Mouse (Mus musculus) limb, embryonic 11.5 days (tissue): ENCODE measurements around the gene Shank3. TPM values are rescaled to one million over a fixed set of nuclear protein-coding genes. Genes with fewer than 3 reads are reported as not detected.

ENCODE experiments used
- ATAC-seq: fragments of 200-750 bp; cut with Nextera tagmentation; 2 replicates; pipeline ENCODE4 v1.8.0; 2017; ENCODE audit warnings: low read depth; ENCODE audit not compliant: insufficient number of reproducible peaks, low FRiP score, low TSS enrichment
- DNase-seq: peaks from one replicate; pipeline ENCODE4 v3.0.0-alpha.2; 2015; ENCODE audit warnings: low spot score
- H3K27ac ChIP-seq: fragments of 300-500 bp; sonication (generic); replicated peaks from 2 replicates; pipeline ENCODE4 v1.5.1; 2014; ENCODE audit warnings: low read depth, mild to moderate bottlenecking, low read length
- H3K27me3 ChIP-seq: fragments of 300-500 bp; sonication (generic); 2 replicates; pipeline ENCODE4 v1.6.1; 2014; ENCODE audit warnings: mild to moderate bottlenecking, low read length, mixed read lengths; ENCODE audit not compliant: control insufficient read depth, insufficient read depth
- H3K36me3 ChIP-seq: fragments of 300-500 bp; sonication (generic); 2 replicates; pipeline ENCODE4 v1.6.1; 2014; ENCODE audit warnings: mild to moderate bottlenecking, low read length, moderate library complexity, mixed read lengths; ENCODE audit not compliant: control insufficient read depth, insufficient read depth
- H3K4me1 ChIP-seq: fragments of 300-500 bp; sonication (generic); 2 replicates; pipeline ENCODE4 v1.6.1; 2014; ENCODE audit warnings: low read length, mixed read lengths; ENCODE audit not compliant: control insufficient read depth, insufficient read depth
- H3K4me2 ChIP-seq: fragments of 300-500 bp; sonication (generic); 2 replicates; pipeline ENCODE4 v1.6.1; 2014; ENCODE audit warnings: low read depth, mild to moderate bottlenecking, moderate library complexity; ENCODE audit not compliant: severe bottlenecking
- H3K4me3 ChIP-seq: fragments of 300-500 bp; sonication (generic); 2 replicates; pipeline ENCODE4 v1.5.1; 2014; ENCODE audit warnings: low read depth, low read length
- H3K9ac ChIP-seq: fragments of 300-500 bp; sonication (generic); 2 replicates; pipeline ENCODE4 v1.6.1; 2014; ENCODE audit warnings: mild to moderate bottlenecking, low read length
- H3K9me3 ChIP-seq: fragments of 300-500 bp; sonication (generic); 2 replicates; pipeline ENCODE4 v1.6.1; 2016; ENCODE audit warnings: low read length; ENCODE audit not compliant: control insufficient read depth
- WGBS: fragments of 180-500 bp; shearing (Covaris S2); extraction: QIAGEN DNeasy Blood & Tissue Kit; methylation state at CpG from one replicate; pipeline ENCODE4 v1.1.7; 2014; 5-methylcytosine and 5-hydroxymethylcytosine counted together
- polyA plus RNA-seq: library from polyadenylated mRNA; unstranded; fragments of >200 nt; fragmentation: Nextera tagmentation; extraction: Ambion mirVana; gene quantifications from 2 replicates; pipeline ENCODE4 v1.2.1, GENCODE M21; 2014

Shank3 gene
- polyA plus RNA-seq, 1 experiment from 2014 or later: 1.9 TPM

GRCm38 (mm10) chr15:89461321-89461720 is 38.1 kb upstream of the Shank3 start:
- DNase-seq (no peak), ATAC-seq (no peak)
- no peaks in the 10 kb centered on the region for H3K9me3 ChIP-seq
- H3K4me3 ChIP-seq: no peak overlapping the region
- 85% methylated on average over 15 of the region's 15 CpGs for WGBS
- no peaks in the 10 kb centered on the region for H3K4me1 ChIP-seq
- H3K27me3 ChIP-seq: no peaks in the 10 kb centered on the region
- no peak overlapping the region for H3K27ac ChIP-seq
- H3K36me3 ChIP-seq: no peaks in the 10 kb centered on the region
- H3K4me2 ChIP-seq: no peak overlapping the region
- H3K9ac ChIP-seq: no peak overlapping the region

GRCm38 (mm10) chr15:89462176-89462575 is 37.2 kb upstream of the Shank3 start:
- no peak overlapping the region for H3K4me3 ChIP-seq
- H3K4me2 ChIP-seq: no peak overlapping the region
- DNase-seq (no peak), ATAC-seq (no peak)
- no peaks in the 10 kb centered on the region for H3K27me3 ChIP-seq
- H3K4me1 ChIP-seq: no peaks in the 10 kb centered on the region
- H3K36me3 ChIP-seq: no peaks in the 10 kb centered on the region
- H3K9ac ChIP-seq: no peak overlapping the region
- no peaks in the 10 kb centered on the region for H3K9me3 ChIP-seq
- WGBS: 75% methylated on average over 7 of the region's 7 CpGs
- no peak overlapping the region for H3K27ac ChIP-seq

DNA sequence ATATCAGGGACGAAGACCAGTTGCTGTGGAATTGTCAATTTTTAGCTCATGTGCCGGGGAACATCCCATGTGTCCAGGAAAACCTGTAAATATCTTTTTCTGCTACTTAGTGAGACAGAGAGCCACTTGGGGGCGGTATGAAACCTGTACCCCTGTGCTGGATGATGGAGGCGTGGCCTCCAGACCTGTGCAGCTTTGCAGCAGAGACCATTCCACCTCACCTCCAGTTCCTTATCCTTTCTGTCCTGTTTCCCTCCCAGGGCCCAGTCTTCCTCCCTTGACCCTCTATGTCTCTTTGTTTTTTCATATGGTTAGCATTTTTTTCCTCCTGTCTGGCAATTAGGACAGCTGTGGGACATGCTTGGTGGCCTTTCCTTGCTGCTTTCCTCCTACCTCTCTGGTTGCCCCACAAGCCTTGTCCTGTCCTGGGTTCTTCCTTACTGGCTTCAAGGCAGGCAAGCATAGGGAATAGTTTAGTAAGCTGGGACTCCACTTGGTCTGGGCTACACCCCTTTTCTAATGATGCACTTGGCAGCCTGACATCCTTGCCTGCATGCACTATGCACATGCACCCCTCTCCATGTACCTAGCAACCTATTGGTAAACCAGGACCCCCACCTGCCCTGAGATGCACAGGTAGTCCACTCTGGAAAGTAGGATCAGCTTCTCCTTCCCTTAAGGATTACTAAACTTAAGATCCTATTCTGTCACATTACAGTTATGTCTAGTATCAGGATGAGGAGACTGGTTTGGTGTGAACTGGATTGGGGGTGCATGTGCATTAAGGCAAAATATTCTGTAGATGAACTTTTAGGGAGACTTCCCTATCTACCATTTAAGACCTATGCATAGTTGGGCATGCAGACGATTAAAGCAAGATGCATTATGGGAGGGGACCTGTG is 35.8 kb upstream of the Shank3 start:
- Histone ChIP-seq H3K9ac (no peak overlapping the region), H3K36me3 (no peaks in the 10 kb centered on the region), H3K4me2 (no peak overlapping the region), H3K4me3 (no peak overlapping the region), H3K4me1 (no peaks in the 10 kb centered on the region), H3K27me3 (no peaks in the 10 kb centered on the region), H3K9me3 (no peaks in the 10 kb centered on the region), H3K27ac (no peak overlapping the region)
- WGBS: 57% methylated on average over 5 of the region's 5 CpGs
- DNase-seq (no peak), ATAC-seq (no peak)

- Histone ChIP-seq H3K27me3 (no peaks in the 10 kb centered on the region), H3K9me3 (no peaks in the 10 kb centered on the region)
- ATAC-seq: no peak
Observed at GRCm38 (mm10) chr15:89465052-89465451, 34.4 kb upstream of the Shank3 start.

DNA sequence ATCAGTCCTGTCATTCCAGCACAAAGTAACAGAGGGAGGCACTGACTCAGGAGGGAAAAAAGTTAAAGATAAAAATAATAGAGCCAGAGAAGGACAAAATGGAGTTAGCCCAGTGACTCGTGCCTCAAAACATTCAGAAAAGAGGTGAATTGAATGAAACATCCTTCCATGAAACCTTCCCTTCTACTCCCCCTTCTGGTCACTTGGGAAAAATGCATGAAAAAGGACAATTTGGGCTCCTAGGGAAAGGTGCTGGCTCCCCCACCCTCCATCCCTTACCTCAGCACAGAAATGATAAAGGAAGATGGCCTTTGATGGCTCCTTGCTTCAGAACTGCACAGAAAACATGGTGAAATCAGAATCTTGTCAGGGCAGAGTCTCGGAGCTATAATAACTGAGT is 30.8 kb upstream of the Shank3 start:
- no peak overlapping the region for H3K27ac ChIP-seq
- no peaks in the 10 kb centered on the region for H3K36me3 ChIP-seq
- ATAC-seq: no peak
- H3K9me3 ChIP-seq: no peaks in the 10 kb centered on the region
- no peaks in the 10 kb centered on the region for H3K4me1 ChIP-seq
- no peaks in the 10 kb centered on the region for H3K27me3 ChIP-seq
- H3K4me3 ChIP-seq: no peak overlapping the region
- WGBS: 44% methylated on average over 2 of the region's 2 CpGs
- DNase-seq: no peak
- no peak overlapping the region for H3K9ac ChIP-seq
- H3K4me2 ChIP-seq: no peak overlapping the region

More at GRCm38 (mm10) chr15:89465052-89465451, 34.4 kb upstream of the Shank3 start:
- no peaks in the 10 kb centered on the region for H3K4me1 ChIP-seq
- DNase-seq: no peak
- H3K36me3 ChIP-seq: no peaks in the 10 kb centered on the region
- H3K4me3 ChIP-seq: no peak overlapping the region
- no peak overlapping the region for H3K9ac ChIP-seq
- no peak overlapping the region for H3K27ac ChIP-seq
- WGBS: 12% methylated on average over 1 of the region's 1 CpGs
- H3K4me2 ChIP-seq: no peak overlapping the region

DNA sequence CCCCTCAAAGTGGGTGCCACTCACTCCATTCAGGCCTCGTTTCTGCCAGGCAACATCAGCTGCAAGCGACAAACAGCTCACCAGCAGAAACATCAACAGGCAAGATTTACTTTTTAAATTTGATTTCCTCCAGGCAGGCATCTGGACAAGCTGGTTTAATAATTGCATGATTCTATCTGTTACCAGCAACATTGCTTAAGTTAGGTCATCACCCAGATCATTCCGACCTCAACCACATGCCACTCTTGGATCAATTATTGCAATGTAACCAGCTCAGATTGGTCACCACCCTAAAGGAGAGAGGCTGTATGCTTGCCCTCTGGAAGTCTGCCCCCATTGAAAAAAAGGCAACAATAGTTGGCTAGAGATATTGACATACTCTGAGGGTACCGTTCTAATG is 27.9 kb upstream of the Shank3 start:
- H3K4me2 ChIP-seq: no peak overlapping the region
- DNase-seq (no peak), ATAC-seq (no peak)
- peaks cover 4% of the 10 kb centered on the region; the same call in 1 of the 2 replicates for H3K4me1 ChIP-seq
- no peak overlapping the region for H3K9ac ChIP-seq
- H3K9me3 ChIP-seq: no peaks in the 10 kb centered on the region
- 91% methylated on average over 4 of the region's 4 CpGs for WGBS
- H3K4me3 ChIP-seq: no peak overlapping the region
- H3K27ac ChIP-seq: no peak overlapping the region
- H3K27me3 ChIP-seq: no peaks in the 10 kb centered on the region
- H3K36me3 ChIP-seq: no peaks in the 10 kb centered on the region

DNA sequence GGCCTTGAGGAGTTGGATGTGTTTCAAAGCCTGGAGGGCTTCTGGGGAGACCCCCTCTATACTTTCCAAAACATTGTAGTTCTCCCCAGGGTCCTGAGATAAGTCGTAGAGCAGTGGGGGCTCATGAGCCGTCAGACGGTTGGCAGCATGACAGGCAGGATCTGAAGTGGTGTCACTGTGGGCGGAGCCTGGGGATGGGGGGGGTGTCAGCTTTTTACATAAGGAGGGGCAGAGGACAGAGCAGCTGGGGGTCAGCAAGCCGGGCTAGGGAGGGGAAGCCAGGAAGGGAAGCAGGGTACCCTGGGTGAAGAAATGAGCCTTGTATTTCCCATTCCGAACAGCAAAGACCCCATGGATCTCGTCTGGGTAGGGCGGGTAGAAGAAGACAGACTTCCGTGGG is 26.1 kb upstream of the Shank3 start:
- Histone ChIP-seq H3K27ac (no peak overlapping the region), H3K9ac (no peak overlapping the region), H3K4me2 (no peak overlapping the region), H3K4me3 (no peak overlapping the region), H3K27me3 (no peaks in the 10 kb centered on the region), H3K36me3 (no peaks in the 10 kb centered on the region), H3K9me3 (no peaks in the 10 kb centered on the region), H3K4me1 (peaks cover 4% of the 10 kb centered on the region; the same call in 1 of the 2 replicates)
- ATAC-seq (no peak), DNase-seq (no peak)
- WGBS: 86% methylated on average over 9 of the region's 9 CpGs

DNA sequence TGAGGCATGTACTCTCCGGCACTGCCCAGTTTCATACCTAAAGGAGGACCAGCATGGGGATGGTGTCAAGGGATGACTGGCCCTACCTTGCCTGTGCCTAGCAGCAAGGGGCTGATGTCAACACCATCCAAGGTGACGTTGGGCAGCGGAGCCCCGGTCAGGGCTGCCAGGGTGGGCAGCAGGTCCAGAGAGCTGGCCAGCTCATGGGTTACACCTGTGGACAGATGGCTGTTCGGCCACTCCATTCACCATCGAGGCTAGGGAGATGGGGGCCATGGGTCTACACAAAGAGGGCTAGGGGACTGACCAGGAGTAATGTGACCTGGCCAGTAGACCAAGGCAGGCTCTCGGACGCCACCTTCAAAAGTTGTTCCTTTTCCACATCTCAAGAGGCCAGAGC is 25.5 kb upstream of the Shank3 start:
- no peak overlapping the region for H3K4me3 ChIP-seq
- no peak for DNase-seq
- WGBS: 96% methylated on average over 8 of the region's 8 CpGs
- no peak for ATAC-seq
- H3K4me2 ChIP-seq: no peak overlapping the region
- no peaks in the 10 kb centered on the region for H3K27me3 ChIP-seq
- no peak overlapping the region for H3K27ac ChIP-seq
- H3K4me1 ChIP-seq: peaks cover 4% of the 10 kb centered on the region; the same call in 1 of the 2 replicates
- H3K9me3 ChIP-seq: no peaks in the 10 kb centered on the region
- no peak overlapping the region for H3K9ac ChIP-seq
- H3K36me3 ChIP-seq: no peaks in the 10 kb centered on the region
